Mouse (Mus musculus) heart, adult 2 months (tissue): ENCODE measurements around the gene Ostc. TPM values are rescaled to one million over a fixed set of nuclear protein-coding genes. Genes with fewer than 3 reads are reported as not detected.
A peak's percentile ranks its signal among the peaks of the same experiment; 100 is the strongest.

ENCODE experiments used
- DNase-seq, 2 experiments: peaks; one replicate each; pipeline ENCODE4 v3.0.0; 2021
- H3K27ac ChIP-seq: fragments of 200-600 bp; 2 replicates; pipeline ENCODE4 v1.8.1; 2022
- H3K27me3 ChIP-seq: fragments of 200-500 bp; 2 replicates; pipeline ENCODE4 v1.6.1; 2012; ENCODE audit warnings: mild to moderate bottlenecking, low read length, inconsistent platforms, mixed read lengths; ENCODE audit not compliant: control insufficient read depth, insufficient read depth
- H3K36me3 ChIP-seq: fragments of 200-500 bp; 2 replicates; pipeline ENCODE4 v1.6.1; 2012; ENCODE audit warnings: low read length, inconsistent platforms; ENCODE audit not compliant: control insufficient read depth, insufficient read depth
- H3K4me1 ChIP-seq: fragments of 200-500 bp; 2 replicates; pipeline ENCODE4 v1.6.1; 2011; ENCODE audit warnings: low read length; ENCODE audit not compliant: control insufficient read depth, insufficient read depth
- H3K4me3 ChIP-seq: fragments of 200-600 bp; 2 replicates; pipeline ENCODE4 v1.8.1; 2022
- H3K79me2 ChIP-seq: fragments of 200-500 bp; replicated peaks from 2 replicates; pipeline ENCODE4 v1.6.1; 2012; ENCODE audit warnings: mild to moderate bottlenecking, inconsistent platforms, low read length, moderate library complexity, mixed read lengths; ENCODE audit not compliant: control insufficient read depth, insufficient read depth
- H3K9ac ChIP-seq: fragments of 200-500 bp; 2 replicates; pipeline ENCODE4 v1.6.1; 2012; ENCODE audit warnings: low read depth, mild to moderate bottlenecking, control low read depth, inconsistent platforms, low read length, mixed read lengths
- CTCF ChIP-seq: fragments of 200-600 bp; IDR thresholded peaks from 2 replicates; pipeline ENCODE4 v1.8.1; 2022; ENCODE audit warnings: antibody characterized with exemption, mild to moderate bottlenecking, moderate library complexity
- EP300 ChIP-seq: fragments of 200-500 bp; IDR thresholded peaks from 2 replicates; pipeline ENCODE4 v1.6.1; 2011; ENCODE audit warnings: low read depth, low read length, control low read depth; ENCODE audit not compliant: insufficient read depth
- POLR2A ChIP-seq: fragments of 200-500 bp; IDR thresholded peaks from 2 replicates; pipeline ENCODE4 v1.6.1; 2011; ENCODE audit warnings: mild to moderate bottlenecking, low read depth, low read length, control low read depth; ENCODE audit not compliant: insufficient read depth
- WGBS: fragments of 180-500 bp; shearing (Covaris S2); methylation state at CpG from one replicate; pipeline ENCODE4 v1.1.7; 2018; 5-methylcytosine and 5-hydroxymethylcytosine counted together
- intact Hi-C: fragments of 180-260 bp; cut with DNase I; formaldehyde crosslinking; loops from one replicate; pipeline ENCODE4 v1.15.1; 2025
- long read RNA-seq: library from polyadenylated mRNA; stranded (forward); transcript quantifications from one replicate; pipeline ENCODE4 v2.0.0, GENCODE M21; 2021
- polyA plus RNA-seq: library from polyadenylated mRNA; depleted of rRNA; stranded (reverse); fragments of >200 nt; gene quantifications from 2 replicates; pipeline ENCODE4 v1.2.3, GENCODE M21; 2012; rRNA removed
- total RNA-seq, 2 experiments: library from RNA; stranded (reverse); gene quantifications; 2 replicates each; pipeline ENCODE4 v1.2.3; 2021

Gene Ostc
- 10 to 100 TPM; 46.7 to 50.9 TPM for total RNA-seq
- 32.8 and 61.5 TPM in 2 replicates for polyA plus RNA-seq
- long read RNA-seq, transcript Ostc-201 (4 exons, 1,067 nt): major isoform, 40 of 41 reads
- long read RNA-seq, partial matches to known transcripts: 0 of 41 reads
- long read RNA-seq, other reads (novel, unspliced or antisense): 0 of 41 reads

DNA sequence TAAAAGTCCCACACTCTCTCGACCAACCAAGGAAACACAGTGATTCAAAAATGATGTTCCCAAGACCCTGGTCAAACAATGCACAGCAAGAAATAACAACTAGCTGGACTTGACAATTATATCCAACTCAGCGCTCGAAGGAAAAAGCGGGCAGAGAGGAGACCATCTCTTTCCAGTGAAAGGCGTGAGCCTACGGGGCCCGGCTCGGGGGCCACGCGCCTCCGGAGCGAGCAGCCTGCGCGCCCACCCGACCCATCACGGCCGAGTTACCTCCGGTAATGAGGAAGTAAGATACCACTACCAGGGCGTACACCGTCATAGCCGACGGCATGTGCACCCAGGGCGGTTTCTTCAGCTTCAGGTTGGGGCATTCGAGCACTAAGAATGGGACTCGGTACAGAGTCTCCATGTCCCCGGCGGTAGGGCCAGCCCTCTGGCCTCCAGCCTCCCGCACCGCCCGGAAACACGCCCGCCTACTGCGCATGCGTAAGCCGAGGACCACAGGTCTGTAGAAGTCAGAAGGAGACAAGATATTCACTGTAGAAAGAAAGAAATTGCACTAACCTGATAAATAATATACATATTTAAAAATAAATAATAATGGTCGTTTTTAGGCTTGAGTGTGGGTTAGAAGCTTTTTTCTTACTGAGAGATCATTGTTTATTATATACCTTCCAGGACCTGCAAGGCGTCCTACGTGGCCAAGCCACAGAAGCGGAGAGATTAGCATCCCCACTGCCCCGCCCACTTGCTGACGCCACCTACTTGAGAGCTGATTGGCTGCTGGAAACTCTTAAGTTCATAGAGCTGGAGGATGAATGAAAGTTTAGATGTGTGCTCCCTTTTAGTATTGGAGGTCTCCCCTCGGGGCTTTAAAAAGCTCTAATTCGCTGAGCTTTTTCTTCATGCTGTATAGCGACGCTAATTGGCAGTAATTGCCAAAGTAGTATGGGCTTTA lies at the start of gene Ostc:
Gene Ostc, minus strand, starts transcription at position 478 of the 958 bp plus-strand sequence.
- Histone ChIP-seq H3K4me1 (no peaks in the 10 kb centered on the region; the same call in 1 of the 2 replicates), H3K9ac (peak within 1 kb of the TSS; percentile 95), H3K36me3 (no peaks in the 10 kb centered on the region), H3K27me3 (no peaks in the 10 kb centered on the region), H3K79me2 (peaks cover 5% of the 10 kb centered on the region; the same call in 1 of the 2 replicates), H3K4me3 (peak within 1 kb of the TSS; percentile 96), H3K27ac (peak within 1 kb of the TSS; percentile 87)
- DNase-seq: peak; percentile 92 to 95
- intact Hi-C loops: loop anchor here (1.0 kb wide), 1 partner anchor 21 kb away; the partner anchor contains the start of gene Rpl34
- under 1% methylated on average over 45 of the region's 45 CpGs for WGBS
- TF ChIP-seq EP300 (no peak), POLR2A (peak; percentile 92)

DNA sequence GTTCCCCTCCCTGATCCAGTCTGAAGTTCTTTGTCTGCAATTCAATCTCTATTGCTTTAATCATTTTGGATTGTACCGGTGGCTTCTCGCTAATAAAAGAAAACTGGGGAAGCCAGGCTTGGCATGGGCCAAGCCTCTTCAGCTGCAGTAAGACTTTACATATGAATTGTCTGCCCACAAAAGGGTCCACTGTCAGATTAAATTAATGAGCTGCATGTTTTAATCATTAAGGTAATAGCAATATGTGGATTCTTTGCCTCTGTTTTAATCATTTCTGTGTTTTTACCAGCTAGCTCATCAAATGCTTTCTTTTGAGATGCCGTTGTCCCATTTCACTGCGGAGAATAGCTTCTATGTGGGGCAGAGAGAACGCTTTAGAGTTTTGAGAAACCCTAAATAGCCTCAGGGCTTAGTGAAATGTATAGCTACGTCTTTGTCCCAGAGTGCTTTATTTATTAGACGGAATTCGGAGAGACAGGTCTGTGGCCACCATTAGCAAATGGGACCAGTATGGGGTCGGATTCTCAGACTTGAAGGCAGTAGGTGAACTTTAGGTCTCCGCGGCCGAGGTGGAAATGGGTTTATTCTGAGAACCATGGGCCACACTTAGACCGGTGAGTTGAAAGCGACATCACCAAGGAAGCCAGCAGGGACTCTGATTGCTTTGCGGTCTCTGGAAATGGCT lies 49.1 kb upstream of the Ostc start:
- no peaks in the 10 kb centered on the region for H3K36me3 ChIP-seq
- H3K27me3 ChIP-seq: no peaks in the 10 kb centered on the region
- H3K4me3 ChIP-seq: no peak overlapping the region
- no peaks in the 10 kb centered on the region for H3K79me2 ChIP-seq
- intact Hi-C loops: no loop called here
- no peaks in the 10 kb centered on the region for H3K4me1 ChIP-seq
- H3K27ac ChIP-seq: no peak overlapping the region
- no peak overlapping the region for H3K9ac ChIP-seq
- 82% methylated on average over 15 of the region's 15 CpGs for WGBS
- DNase-seq: no peak
- TF ChIP-seq CTCF (no peak), POLR2A (no peak), EP300 (no peak)

DNA sequence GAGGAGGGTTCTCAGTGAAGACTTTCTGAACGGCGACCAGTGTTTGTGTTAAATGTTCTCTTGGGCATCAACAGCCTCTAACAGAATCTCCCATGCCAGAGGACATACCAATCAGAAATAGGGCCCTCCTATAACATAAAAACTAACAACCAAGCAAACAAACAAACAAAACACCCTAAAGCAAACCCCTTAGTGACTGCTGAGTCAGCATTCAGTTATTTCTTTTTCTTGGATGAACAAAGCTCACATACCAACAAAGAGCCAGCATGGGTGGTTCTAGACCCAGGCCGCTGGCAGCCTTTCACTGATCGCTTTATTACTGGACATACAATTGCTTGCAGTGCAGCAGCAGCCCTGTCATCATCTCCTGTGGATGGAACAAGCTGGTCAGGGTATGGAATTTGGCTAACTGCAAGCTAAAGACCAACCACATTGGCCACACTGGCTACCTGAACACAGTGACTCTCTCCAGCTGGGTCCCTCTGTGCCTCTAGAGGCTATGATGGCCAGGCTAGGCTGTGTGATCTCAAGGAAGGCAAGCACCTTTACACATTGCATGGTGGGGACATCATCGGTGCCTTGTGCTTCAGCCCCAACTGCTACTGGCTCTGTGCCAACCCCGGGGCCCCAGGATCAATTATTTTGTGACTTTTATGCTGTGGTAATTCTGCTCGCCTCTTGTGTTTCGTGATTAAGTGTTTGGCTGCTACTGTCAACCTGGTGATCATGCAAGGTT lies 48.0 kb upstream of the Ostc start:
- DNase-seq: no peak
- Histone ChIP-seq H3K4me3 (no peak overlapping the region), H3K27ac (no peak overlapping the region), H3K4me1 (no peaks in the 10 kb centered on the region), H3K79me2 (no peaks in the 10 kb centered on the region), H3K27me3 (no peaks in the 10 kb centered on the region), H3K9ac (no peak overlapping the region), H3K36me3 (no peaks in the 10 kb centered on the region)
- 86% methylated on average over 8 of the region's 8 CpGs for WGBS
- intact Hi-C loops: no loop called here
- TF ChIP-seq CTCF (no peak), EP300 (no peak), POLR2A (no peak)

DNA sequence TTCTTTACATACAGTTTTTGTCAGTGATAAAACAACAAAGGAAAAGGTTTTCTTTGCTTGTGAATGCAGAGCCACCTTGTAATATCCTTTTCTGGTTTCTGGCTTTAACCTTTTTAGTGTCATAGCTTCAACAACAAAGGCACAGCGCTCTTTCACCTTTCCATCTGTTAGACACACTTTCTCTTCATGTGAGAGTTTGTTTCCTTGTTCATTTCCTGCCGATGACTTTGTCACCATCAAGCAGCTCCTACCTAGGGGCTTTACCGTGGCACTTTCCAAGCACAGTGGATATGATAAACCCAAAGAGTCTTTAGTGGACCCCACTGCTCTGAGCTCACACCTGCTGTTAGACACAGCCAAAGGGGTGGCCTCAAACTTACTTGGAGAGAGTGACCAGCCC lies 40.0 kb upstream of the Ostc start:
- intact Hi-C loops: no loop called here
- H3K4me3 ChIP-seq: no peak overlapping the region
- no peaks in the 10 kb centered on the region for H3K79me2 ChIP-seq
- no peaks in the 10 kb centered on the region for H3K36me3 ChIP-seq
- no peak for TF ChIP-seq CTCF
- TF ChIP-seq EP300: no peak
- no peak for TF ChIP-seq POLR2A
- no peak overlapping the region for H3K9ac ChIP-seq
- WGBS: 81% methylated on average over 3 of the region's 3 CpGs
- DNase-seq: no peak
- H3K27me3 ChIP-seq: no peaks in the 10 kb centered on the region
- no peak overlapping the region for H3K27ac ChIP-seq
- H3K4me1 ChIP-seq: no peaks in the 10 kb centered on the region

DNA sequence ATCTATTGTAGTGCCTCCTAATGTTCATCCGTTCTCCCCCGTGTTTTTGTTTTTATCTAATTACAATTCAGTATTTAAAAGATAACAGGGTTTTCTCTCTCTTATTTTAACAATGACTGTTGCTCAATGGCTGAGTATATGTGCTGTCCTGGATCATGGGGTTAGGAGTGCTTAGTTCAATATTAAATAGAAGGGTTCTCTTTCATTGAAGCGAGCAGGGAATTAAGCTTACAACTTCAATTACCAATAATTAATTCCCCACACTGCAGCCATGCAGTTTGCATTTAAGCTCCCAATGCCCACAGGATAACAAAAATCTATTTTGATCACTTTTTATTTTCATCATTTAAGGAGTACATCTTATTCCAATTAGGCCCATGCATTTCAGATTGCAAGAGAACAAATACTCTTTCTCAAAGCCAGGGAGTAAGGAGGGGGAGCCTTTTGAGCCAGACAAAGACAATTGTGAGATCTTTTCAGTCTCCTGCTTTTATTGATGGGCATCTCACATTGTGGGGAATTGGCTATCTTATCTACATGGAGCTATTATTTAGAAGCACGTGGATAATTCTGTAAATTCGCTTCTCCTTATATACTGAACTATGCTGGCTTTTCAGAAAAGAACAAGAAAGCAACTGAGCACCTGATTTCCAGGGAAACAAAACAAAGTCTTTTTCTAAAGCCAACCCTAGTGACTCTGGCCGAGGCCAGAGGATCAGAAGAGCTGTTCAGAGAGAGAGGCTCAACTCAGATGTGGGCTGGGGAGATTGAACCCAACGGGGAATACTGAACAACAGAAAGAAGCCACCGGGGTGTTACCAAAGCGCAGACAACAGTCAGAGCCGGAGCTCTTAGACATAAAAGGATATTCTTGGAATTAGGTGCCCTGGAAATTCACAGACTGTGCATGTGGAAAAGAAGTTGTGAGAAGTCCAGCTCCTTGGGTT lies 37.7 kb upstream of the Ostc start:
- H3K4me1 ChIP-seq: no peaks in the 10 kb centered on the region
- H3K36me3 ChIP-seq: no peaks in the 10 kb centered on the region
- no peak overlapping the region for H3K9ac ChIP-seq
- no peak for DNase-seq
- no peak overlapping the region for H3K27ac ChIP-seq
- TF ChIP-seq POLR2A (no peak), EP300 (no peak), CTCF (no peak)
- no peaks in the 10 kb centered on the region; the same call in 1 of the 2 replicates for H3K27me3 ChIP-seq
- WGBS: 70% methylated on average over 10 of the region's 10 CpGs
- intact Hi-C loops: no loop called here
- no peak overlapping the region for H3K4me3 ChIP-seq
- H3K79me2 ChIP-seq: no peaks in the 10 kb centered on the region
